Mouse (Mus musculus): ENCODE measurements around the gene Cnot2.
A peak's percentile ranks its signal among the peaks of the same experiment; 100 is the strongest.

The Cnot2 gene

GRCm38 (mm10) chr10:116480988-116481387, 100.3 kb downstream of the Cnot2 start:
- no peak for DNase-seq (ENCODE audit: low read depth)

GRCm38 (mm10) chr10:116476559-116476958, 104.8 kb downstream of the Cnot2 start:
- no peak for DNase-seq (ENCODE audit: low read depth)

GRCm38 (mm10) chr10:116475725-116476124, 105.6 kb downstream of the Cnot2 start:
- DNase-seq (ENCODE audit: low read depth): no peak

- DNase-seq (ENCODE audit: low read depth): no peak
Observed at GRCm38 (mm10) chr10:116473759-116474549, 107.4 kb downstream of the Cnot2 start, which contains the start of gene Kcnmb4. Gene Kcnmb4, minus strand, starts transcription at chr10:116473878.

- no peak for DNase-seq (ENCODE audit: low read depth)
Observed at GRCm38 (mm10) chr10:116473071-116473758, 108.1 kb downstream of the Cnot2 start.

GRCm38 (mm10) chr10:116472579-116472978, 108.7 kb downstream of the Cnot2 start:
- no peak for DNase-seq (ENCODE audit: low read depth)

- DNase-seq (ENCODE audit: low read depth): no peak
Observed at GRCm38 (mm10) chr10:116470306-116470925, 110.9 kb downstream of the Cnot2 start.

GRCm38 (mm10) chr10:116468094-116468493, 113.2 kb downstream of the Cnot2 start:
- DNase-seq (ENCODE audit: low read depth): no peak

GRCm38 (mm10) chr10:116463753-116464345, 117.5 kb downstream of the Cnot2 start:
- DNase-seq (ENCODE audit: low read depth): no peak

- DNase-seq (ENCODE audit: low read depth): no peak
Observed at GRCm38 (mm10) chr10:116461443-116461842, 119.9 kb downstream of the Cnot2 start.

GRCm38 (mm10) chr10:116458786-116459185, 122.5 kb downstream of the Cnot2 start:
- DNase-seq (ENCODE audit: low read depth): no peak

- DNase-seq (ENCODE audit: low read depth): no peak
Observed at GRCm38 (mm10) chr10:116452771-116453170, 128.5 kb downstream of the Cnot2 start.

GRCm38 (mm10) chr10:116450621-116451020, 130.7 kb downstream of the Cnot2 start:
- DNase-seq (ENCODE audit: low read depth): peak; percentile 19

- no peak for DNase-seq (ENCODE audit: low read depth)
Observed at GRCm38 (mm10) chr10:116448166-116448565, 133.1 kb downstream of the Cnot2 start.

- DNase-seq (ENCODE audit: low read depth): peak; percentile 49
Observed at GRCm38 (mm10) chr10:116447176-116447575, 134.1 kb downstream of the Cnot2 start.

GRCm38 (mm10) chr10:116446040-116446439, 135.3 kb downstream of the Cnot2 start:
- no peak for DNase-seq (ENCODE audit: low read depth)

GRCm38 (mm10) chr10:116444826-116445225, 136.5 kb downstream of the Cnot2 start:
- no peak for DNase-seq (ENCODE audit: low read depth)

- DNase-seq (ENCODE audit: low read depth): no peak
Observed at GRCm38 (mm10) chr10:116444371-116444770, 136.9 kb downstream of the Cnot2 start.

- no peak for DNase-seq (ENCODE audit: low read depth)
Observed at GRCm38 (mm10) chr10:116440946-116441345, 140.4 kb downstream of the Cnot2 start.

GRCm38 (mm10) chr10:116440088-116440487, 141.2 kb downstream of the Cnot2 start:
- DNase-seq (ENCODE audit: low read depth): no peak

- peak; percentile 46 for DNase-seq (ENCODE audit: low read depth)
Observed at GRCm38 (mm10) chr10:116435455-116435854, 145.9 kb downstream of the Cnot2 start.
